Mouse (Mus musculus) kidney, postnatal 0 days (tissue): ENCODE data around the gene Kncn. TPM values are rescaled to one million over a fixed set of nuclear protein-coding genes. Genes with fewer than 3 reads are reported as not detected.

Source experiments
- ATAC-seq: fragments of 200-750 bp; cut with Nextera tagmentation; replicated peaks from 2 replicates; pipeline ENCODE4 v1.8.0; 2017; ENCODE audit warnings: low read depth, moderate number of reproducible peaks, moderate TSS enrichment, moderate library complexity; ENCODE audit not compliant: low FRiP score
- DNase-seq: peaks from one replicate; pipeline ENCODE4 v3.0.0-alpha.2; 2016; ENCODE audit warnings: low spot score
- H3K27ac ChIP-seq: fragments of 300-500 bp; sonication (generic); 2 replicates; pipeline ENCODE4 v1.5.1; 2014; ENCODE audit warnings: mild to moderate bottlenecking
- H3K27me3 ChIP-seq: fragments of 300-500 bp; sonication (generic); 2 replicates; pipeline ENCODE4 v1.6.1; 2014; ENCODE audit warnings: low read length, mixed read lengths; ENCODE audit not compliant: insufficient read depth
- H3K36me3 ChIP-seq: fragments of 300-500 bp; sonication (generic); 2 replicates; pipeline ENCODE4 v1.6.1; 2014; ENCODE audit warnings: low read length, mixed read lengths; ENCODE audit not compliant: insufficient read depth
- H3K4me1 ChIP-seq: fragments of 300-500 bp; sonication (generic); replicated peaks from 2 replicates; pipeline ENCODE4 v1.6.1; 2014; ENCODE audit warnings: antibody characterized with exemption, low read length, mixed read lengths; ENCODE audit not compliant: insufficient read depth
- H3K4me2 ChIP-seq: fragments of 300-500 bp; sonication (generic); 2 replicates; pipeline ENCODE4 v1.6.1; 2014; ENCODE audit warnings: mild to moderate bottlenecking, low read length, moderate library complexity, mixed read lengths
- H3K4me3 ChIP-seq: fragments of 300-500 bp; sonication (generic); replicated peaks from 2 replicates; pipeline ENCODE4 v1.5.1; 2014; ENCODE audit warnings: low read depth, low read length
- H3K9ac ChIP-seq: fragments of 300-500 bp; sonication (generic); 2 replicates; pipeline ENCODE4 v1.6.1; 2014; ENCODE audit warnings: low read depth, low read length
- H3K9me3 ChIP-seq: fragments of 300-500 bp; sonication (generic); replicated peaks from 2 replicates; pipeline ENCODE4 v1.6.1; 2016; ENCODE audit warnings: low read length, inconsistent platforms, mixed read lengths
- CTCF ChIP-seq: IDR thresholded peaks from 2 replicates; pipeline ENCODE4 v1.5.1; 2016; ENCODE audit warnings: antibody characterized with exemption, low read depth, mild to moderate bottlenecking, moderate library complexity
- WGBS: fragments of 180-500 bp; shearing (Covaris S2); extraction: QIAGEN DNeasy Blood & Tissue Kit; methylation state at CpG from one replicate; pipeline ENCODE4 v1.1.7; 2014; 5-methylcytosine and 5-hydroxymethylcytosine counted together
- polyA plus RNA-seq: library from polyadenylated mRNA; unstranded; fragments of >200 nt; fragmentation: Nextera tagmentation; extraction: Ambion mirVana; gene quantifications from 2 replicates; pipeline ENCODE4 v1.2.1, GENCODE M21; 2015

Gene Kncn
- polyA plus RNA-seq, 1 experiment from 2014 or later, result 0.05 TPM

GRCm38 (mm10) chr4:115846656-115847055 is 37.5 kb upstream of the Kncn start:
- DNase-seq, result peak; percentile 22
- H3K9me3 ChIP-seq, result no peaks in the 10 kb centered on the region
- 50% methylated on average over 2 of the region's 2 CpGs for WGBS
- no peak for ATAC-seq
- no peak overlapping the region for H3K4me3 ChIP-seq
- H3K4me1 ChIP-seq, result no peaks in the 10 kb centered on the region
- H3K36me3 ChIP-seq, result 0 out of 2 replicates have a peak, but pooled peaks cover 22% of the 10 kb centered on the region
- H3K4me2 ChIP-seq, result no peak overlapping the region
- no peaks in the 10 kb centered on the region for H3K27me3 ChIP-seq
- TF ChIP-seq CTCF, result no peak
- H3K9ac ChIP-seq, result no peak overlapping the region
- H3K27ac ChIP-seq, result no peak overlapping the region

GRCm38 (mm10) chr4:115847377-115847776 is 36.8 kb upstream of the Kncn start:
- no peak for TF ChIP-seq CTCF
- WGBS, result 59% methylated on average over 5 of the region's 5 CpGs
- H3K9ac ChIP-seq, result no peak overlapping the region
- no peak for DNase-seq
- H3K4me3 ChIP-seq, result no peak overlapping the region
- H3K27ac ChIP-seq, result no peak overlapping the region
- H3K27me3 ChIP-seq, result no peaks in the 10 kb centered on the region
- no peak overlapping the region for H3K4me2 ChIP-seq
- no peaks in the 10 kb centered on the region for H3K4me1 ChIP-seq
- ATAC-seq, result no peak
- 0 out of 2 replicates have a peak, but pooled peaks cover 22% of the 10 kb centered on the region for H3K36me3 ChIP-seq
- no peaks in the 10 kb centered on the region for H3K9me3 ChIP-seq

GRCm38 (mm10) chr4:115848083-115848482 is 36.1 kb upstream of the Kncn start:
- Histone ChIP-seq H3K36me3 (0 out of 2 replicates have a peak, but pooled peaks cover 22% of the 10 kb centered on the region), H3K27me3 (no peaks in the 10 kb centered on the region), H3K4me1 (no peaks in the 10 kb centered on the region), H3K9me3 (no peaks in the 10 kb centered on the region), H3K9ac (no peak overlapping the region), H3K4me3 (no peak overlapping the region), H3K4me2 (no peak overlapping the region), H3K27ac (no peak overlapping the region)
- ATAC-seq (no peak), DNase-seq (no peak)
- TF ChIP-seq CTCF, result no peak
- WGBS, result 89% methylated on average over 1 of the region's 1 CpGs

GRCm38 (mm10) chr4:115848990-115849677 is 35.1 kb upstream of the Kncn start:
- no peaks in the 10 kb centered on the region for H3K27me3 ChIP-seq
- DNase-seq (no peak), ATAC-seq (no peak)
- no peak overlapping the region for H3K4me3 ChIP-seq
- no peak for TF ChIP-seq CTCF
- WGBS, result 57% methylated on average over 8 of the region's 8 CpGs
- H3K9me3 ChIP-seq, result no peaks in the 10 kb centered on the region
- no peaks in the 10 kb centered on the region for H3K4me1 ChIP-seq
- no peak overlapping the region for H3K9ac ChIP-seq
- H3K4me2 ChIP-seq, result no peak overlapping the region
- 0 out of 2 replicates have a peak, but pooled peaks cover 25% of the 10 kb centered on the region for H3K36me3 ChIP-seq
- H3K27ac ChIP-seq, result no peak overlapping the region

- H3K4me2 ChIP-seq, result no peak overlapping the region
- no peaks in the 10 kb centered on the region for H3K4me1 ChIP-seq
- 86% methylated on average over 2 of the region's 2 CpGs for WGBS
- H3K9me3 ChIP-seq, result no peaks in the 10 kb centered on the region
- no peak overlapping the region for H3K9ac ChIP-seq
- TF ChIP-seq CTCF, result no peak
- no peak overlapping the region for H3K27ac ChIP-seq
- no peaks in the 10 kb centered on the region for H3K27me3 ChIP-seq
- ATAC-seq, result no peak
- 0 out of 2 replicates have a peak, but pooled peaks cover 25% of the 10 kb centered on the region for H3K36me3 ChIP-seq
- no peak overlapping the region for H3K4me3 ChIP-seq
- DNase-seq, result no peak
These were observed 34.1 kb upstream of the Kncn start for GRCm38 (mm10) chr4:115850111-115850510.

GRCm38 (mm10) chr4:115850631-115851030 is 33.6 kb upstream of the Kncn start:
- TF ChIP-seq CTCF, result no peak
- Histone ChIP-seq H3K27me3 (no peaks in the 10 kb centered on the region), H3K4me3 (no peak overlapping the region), H3K27ac (no peak overlapping the region), H3K4me2 (no peak overlapping the region), H3K4me1 (no peaks in the 10 kb centered on the region), H3K9me3 (no peaks in the 10 kb centered on the region), H3K36me3 (0 out of 2 replicates have a peak, but pooled peaks cover 25% of the 10 kb centered on the region), H3K9ac (no peak overlapping the region)
- no peak for ATAC-seq
- DNase-seq, result no peak
- WGBS, result 22% methylated on average over 2 of the region's 2 CpGs

GRCm38 (mm10) chr4:115851569-115851968 is 32.6 kb upstream of the Kncn start:
- H3K9ac ChIP-seq, result no peak overlapping the region
- no peak overlapping the region for H3K27ac ChIP-seq
- TF ChIP-seq CTCF, result no peak
- H3K27me3 ChIP-seq, result no peaks in the 10 kb centered on the region
- H3K9me3 ChIP-seq, result no peaks in the 10 kb centered on the region
- H3K4me2 ChIP-seq, result no peak overlapping the region
- no peak overlapping the region for H3K4me3 ChIP-seq
- 0 out of 2 replicates have a peak, but pooled peaks cover 25% of the 10 kb centered on the region for H3K36me3 ChIP-seq
- 79% methylated on average over 6 of the region's 6 CpGs for WGBS
- no peak for DNase-seq
- no peaks in the 10 kb centered on the region for H3K4me1 ChIP-seq
- no peak for ATAC-seq
